17 mouse cellular contexts compared by ENCODE assay signal in genomic region chr15:24400088-24400487, GRCm38 (mm10).
"Had no signal": no experiment of that assay in that cellular context is flagged by ENCODE, and none has a peak within 500 bp of the region (broad histone marks: within the 10 kb centered on the region; RNA-seq: fewer than 3 reads in every experiment).

No protein-coding gene starts in this region.

- H3K27ac ChIP-seq: lung, embryonic 15.5 days; macrophage; neural tube, embryonic 12.5 days; stomach, embryonic 15.5 days; stomach, postnatal 0 days had no signal

- H3K9me3 ChIP-seq: lung, embryonic 15.5 days; neural tube, embryonic 12.5 days; stomach, embryonic 15.5 days had no signal

- H3K9ac ChIP-seq: liver, postnatal 0 days; lung, embryonic 15.5 days; neural tube, embryonic 12.5 days; stomach, embryonic 15.5 days had no signal

- H3K4me1 ChIP-seq: lung, embryonic 15.5 days; megakaryocyte, embryonic 14.5 days; neural tube, embryonic 12.5 days; stomach, embryonic 15.5 days had no signal

- ATAC-seq: liver, postnatal 0 days; lung, postnatal 0 days; midbrain, embryonic 16.5 days had no signal

- DNase-seq: liver, postnatal 0 days; lung, adult 2 months; lung, postnatal 14 days; lung, postnatal 36 days; midbrain, embryonic 14.5 days; right cerebral cortex, postnatal 14 days; thymus, postnatal 14 days; thymus, postnatal 36 days had no signal

- H3K27me3 ChIP-seq: lung, embryonic 15.5 days; megakaryocyte, embryonic 14.5 days; neural tube, embryonic 12.5 days; stomach, embryonic 15.5 days had no signal

- H3K36me3 ChIP-seq: lung, embryonic 15.5 days; neural tube, embryonic 12.5 days; stomach, embryonic 15.5 days had no signal

- H3K4me3 ChIP-seq: lung, embryonic 15.5 days; megakaryocyte, embryonic 14.5 days; neural tube, embryonic 12.5 days; stomach, embryonic 15.5 days had no signal

- H3K4me2 ChIP-seq: lung, embryonic 15.5 days; midbrain, embryonic 11.5 days; neural tube, embryonic 12.5 days; stomach, embryonic 15.5 days had no signal
